Mouse (Mus musculus): ENCODE measurements at regions not wholly inside any gene's neighbourhood (a gene's known extent, or its start where the extent isn't known, plus 50 kb on each side); places are given as distances from the start of the nearest gene placed in this dataset.

- intact Hi-C loops (cut with DNase I) = no loop called here
- DNase-seq (ENCODE audit: extremely low spot score in 1 of 2, low spot score in 2 of 2) = no peak
Observed at GRCm38 (mm10) chr3:136993473-136993872, 323.5 kb downstream of the Ppp3ca start.

- DNase-seq (ENCODE audit: extremely low spot score in 1 of 2, low spot score in 2 of 2) = no peak
Observed at GRCm38 (mm10) chr3:136994361-136995083, 324.6 kb downstream of the Ppp3ca start.

GRCm38 (mm10) chr3:136995611-136996335, 325.8 kb downstream of the Ppp3ca start:
- no peak for DNase-seq (ENCODE audit: extremely low spot score in 1 of 2, low spot score in 2 of 2)
- intact Hi-C loops (cut with DNase I) = no loop called here

More at GRCm38 (mm10) chr3:136994361-136995083, 324.6 kb downstream of the Ppp3ca start:
- intact Hi-C loops (cut with DNase I) = no loop called here

GRCm38 (mm10) chr3:136996381-136996895, 326.5 kb downstream of the Ppp3ca start:
- DNase-seq (ENCODE audit: extremely low spot score in 1 of 2, low spot score in 2 of 2) = no peak
- intact Hi-C loops (cut with DNase I) = no loop called here

- DNase-seq (ENCODE audit: extremely low spot score in 1 of 2, low spot score in 2 of 2) = no peak
- intact Hi-C loops (cut with DNase I) = no loop called here
Observed at GRCm38 (mm10) chr3:137011551-137011950, 329.3 kb upstream of the Emcn start.

- intact Hi-C loops (cut with DNase I) = no loop called here
- DNase-seq (ENCODE audit: extremely low spot score in 1 of 2, low spot score in 2 of 2) = no peak
Observed at GRCm38 (mm10) chr3:137014686-137015085, 326.2 kb upstream of the Emcn start.

GRCm38 (mm10) chr3:137015199-137015598, 325.7 kb upstream of the Emcn start:
- no peak for DNase-seq (ENCODE audit: extremely low spot score in 1 of 2, low spot score in 2 of 2)
- intact Hi-C loops (cut with DNase I) = no loop called here

GRCm38 (mm10) chr3:137019971-137020634, 320.8 kb upstream of the Emcn start:
- no peak for DNase-seq (ENCODE audit: extremely low spot score in 1 of 2, low spot score in 2 of 2)
- intact Hi-C loops (cut with DNase I) = no loop called here

GRCm38 (mm10) chr3:137029546-137029945, 311.3 kb upstream of the Emcn start:
- intact Hi-C loops (cut with DNase I) = no loop called here
- DNase-seq (ENCODE audit: extremely low spot score in 1 of 2, low spot score in 2 of 2) = no peak

- DNase-seq (ENCODE audit: extremely low spot score in 1 of 2, low spot score in 2 of 2) = no peak
Observed at GRCm38 (mm10) chr3:137032802-137033201, 308.1 kb upstream of the Emcn start.

GRCm38 (mm10) chr3:137039638-137040037, 301.2 kb upstream of the Emcn start:
- intact Hi-C loops (cut with DNase I) = no loop called here
- no peak for DNase-seq (ENCODE audit: extremely low spot score in 1 of 2, low spot score in 2 of 2)

More at GRCm38 (mm10) chr3:137032802-137033201, 308.1 kb upstream of the Emcn start:
- intact Hi-C loops (cut with DNase I) = no loop called here

- intact Hi-C loops (cut with DNase I) = no loop called here
- DNase-seq (ENCODE audit: extremely low spot score in 1 of 2, low spot score in 2 of 2) = no peak
Observed at GRCm38 (mm10) chr3:137056544-137057224, 284.2 kb upstream of the Emcn start.

GRCm38 (mm10) chr3:137057225-137057910, 283.5 kb upstream of the Emcn start:
- intact Hi-C loops (cut with DNase I) = no loop called here
- peak; percentile 45 to 80 for DNase-seq (ENCODE audit: extremely low spot score in 1 of 2, low spot score in 2 of 2)

GRCm38 (mm10) chr3:137057911-137058260, 283.0 kb upstream of the Emcn start:
- intact Hi-C loops (cut with DNase I) = no loop called here
- no peak for DNase-seq (ENCODE audit: extremely low spot score in 1 of 2, low spot score in 2 of 2)

GRCm38 (mm10) chr3:137062067-137062466, 278.8 kb upstream of the Emcn start:
- intact Hi-C loops (cut with DNase I) = no loop called here
- no peak for DNase-seq (ENCODE audit: extremely low spot score in 1 of 2, low spot score in 2 of 2)

GRCm38 (mm10) chr3:137067336-137067735, 273.5 kb upstream of the Emcn start:
- intact Hi-C loops (cut with DNase I) = no loop called here

GRCm38 (mm10) chr3:137069334-137069733, 271.5 kb upstream of the Emcn start:
- DNase-seq (ENCODE audit: extremely low spot score in 1 of 2, low spot score in 2 of 2) = no peak
- intact Hi-C loops (cut with DNase I) = no loop called here

More at GRCm38 (mm10) chr3:137067336-137067735, 273.5 kb upstream of the Emcn start:
- no peak for DNase-seq (ENCODE audit: extremely low spot score in 1 of 2, low spot score in 2 of 2)

- intact Hi-C loops (cut with DNase I) = no loop called here
Observed at GRCm38 (mm10) chr3:137077718-137078599, 262.9 kb upstream of the Emcn start.

More at GRCm38 (mm10) chr3:137077718-137078599, 262.9 kb upstream of the Emcn start:
- DNase-seq (ENCODE audit: extremely low spot score in 1 of 2, low spot score in 2 of 2) = no peak

All from left cerebral cortex, postnatal 10 days (tissue).